Mouse (Mus musculus): ENCODE measurements around the gene Rapgef3. TPM values are rescaled to one million over a fixed set of nuclear protein-coding genes. Genes with fewer than 3 reads are reported as not detected.

Gene Rapgef3
- total RNA-seq, 2 experiments from 2014 or later: 6.2 to 9.7 TPM

DNA sequence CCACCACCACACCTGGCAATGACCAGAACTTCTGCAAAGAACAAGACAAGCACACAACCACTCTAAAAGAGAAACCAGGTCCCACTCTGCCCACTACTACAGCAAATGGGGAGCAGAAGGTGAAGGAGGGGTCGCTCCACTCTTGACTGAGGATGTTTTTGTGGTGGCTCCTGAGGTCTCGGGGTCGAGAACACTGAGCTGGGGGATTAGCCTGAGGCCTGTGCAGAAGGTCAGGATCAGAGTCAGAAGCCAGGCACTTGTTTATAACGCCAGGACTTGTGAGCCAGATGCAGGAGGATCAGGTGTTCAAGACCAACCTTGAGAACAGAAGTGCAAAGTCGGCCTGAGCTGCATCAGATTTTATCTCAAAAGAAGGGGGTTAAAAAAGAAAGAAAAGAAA, 40.3 kb downstream of the Rapgef3 start:
- no peak for DNase-seq
- intact Hi-C loops (cut with DNase I; ENCODE audit: low total_unique reads): no loop called here

GRCm38 (mm10) chr15:97727048-97727447, 40.7 kb downstream of the Rapgef3 start:
- peak; percentile 38 for DNase-seq
- intact Hi-C loops (cut with DNase I; ENCODE audit: low total_unique reads): no loop called here

DNA sequence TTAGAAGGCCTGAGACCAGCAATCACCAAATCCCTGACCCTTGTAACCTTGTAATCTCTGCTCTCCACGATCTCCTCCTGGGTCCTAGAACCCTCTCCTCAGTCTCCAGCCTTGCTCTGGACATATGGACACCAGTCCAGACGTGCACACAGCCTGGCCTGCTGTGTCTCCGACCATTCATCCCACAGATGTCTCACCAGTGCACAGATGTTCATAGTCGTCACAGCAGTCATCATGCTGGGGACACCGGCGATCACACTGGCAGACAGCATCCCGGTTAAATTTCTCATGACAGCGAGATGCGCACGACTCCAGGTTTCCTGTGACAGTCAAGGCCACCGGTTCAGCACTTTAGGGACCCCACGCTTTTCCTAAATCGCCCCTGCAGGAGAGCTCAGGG, 41.5 kb downstream of the Rapgef3 start:
- no peak for DNase-seq
- intact Hi-C loops (cut with DNase I; ENCODE audit: low total_unique reads): no loop called here

GRCm38 (mm10) chr15:97725198-97725785, 42.5 kb downstream of the Rapgef3 start:
- intact Hi-C loops (cut with DNase I; ENCODE audit: low total_unique reads): no loop called here
- no peak for DNase-seq

DNA sequence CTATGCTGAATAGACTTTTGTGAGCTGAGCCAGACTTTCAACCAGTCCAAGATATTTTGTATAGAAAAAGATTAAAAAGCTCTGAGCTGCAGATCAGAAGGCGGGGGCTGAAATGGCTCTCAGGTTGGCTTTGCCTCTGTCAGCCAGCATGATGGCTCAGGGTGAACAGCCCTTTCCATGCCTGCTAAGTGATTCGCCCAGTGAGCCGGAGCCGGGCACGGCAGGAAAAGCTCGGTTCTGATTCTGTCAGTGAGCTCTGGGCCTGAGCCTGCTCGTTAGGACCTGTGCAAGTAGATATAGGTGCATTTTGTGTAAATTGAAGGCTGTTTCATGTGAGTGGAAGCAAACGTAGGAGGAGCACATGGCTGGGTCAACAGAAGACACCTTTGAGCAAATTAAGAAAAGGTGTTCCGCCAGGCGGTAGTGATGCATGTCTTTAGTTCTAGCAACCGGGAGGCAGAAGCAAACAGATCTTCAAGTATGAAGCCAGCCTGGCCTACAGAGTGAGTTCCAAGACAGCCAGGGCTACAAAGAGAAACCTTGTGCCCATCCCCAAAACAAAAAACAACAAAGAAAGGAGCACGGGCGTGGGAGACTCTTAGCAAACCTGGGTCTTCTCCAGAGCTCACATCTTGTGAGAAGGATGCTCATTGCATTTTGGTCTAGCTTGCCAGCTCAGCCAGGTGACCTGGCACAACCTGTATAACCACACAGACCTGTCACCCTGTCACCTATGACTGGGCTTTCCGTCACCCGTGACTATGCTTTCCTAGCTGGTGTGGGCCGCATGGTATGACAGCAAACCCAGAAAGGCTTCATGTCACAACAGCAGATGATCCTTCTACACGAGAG, 43.2 kb downstream of the Rapgef3 start:
- no peak for DNase-seq
- intact Hi-C loops (cut with DNase I; ENCODE audit: low total_unique reads): no loop called here

DNA sequence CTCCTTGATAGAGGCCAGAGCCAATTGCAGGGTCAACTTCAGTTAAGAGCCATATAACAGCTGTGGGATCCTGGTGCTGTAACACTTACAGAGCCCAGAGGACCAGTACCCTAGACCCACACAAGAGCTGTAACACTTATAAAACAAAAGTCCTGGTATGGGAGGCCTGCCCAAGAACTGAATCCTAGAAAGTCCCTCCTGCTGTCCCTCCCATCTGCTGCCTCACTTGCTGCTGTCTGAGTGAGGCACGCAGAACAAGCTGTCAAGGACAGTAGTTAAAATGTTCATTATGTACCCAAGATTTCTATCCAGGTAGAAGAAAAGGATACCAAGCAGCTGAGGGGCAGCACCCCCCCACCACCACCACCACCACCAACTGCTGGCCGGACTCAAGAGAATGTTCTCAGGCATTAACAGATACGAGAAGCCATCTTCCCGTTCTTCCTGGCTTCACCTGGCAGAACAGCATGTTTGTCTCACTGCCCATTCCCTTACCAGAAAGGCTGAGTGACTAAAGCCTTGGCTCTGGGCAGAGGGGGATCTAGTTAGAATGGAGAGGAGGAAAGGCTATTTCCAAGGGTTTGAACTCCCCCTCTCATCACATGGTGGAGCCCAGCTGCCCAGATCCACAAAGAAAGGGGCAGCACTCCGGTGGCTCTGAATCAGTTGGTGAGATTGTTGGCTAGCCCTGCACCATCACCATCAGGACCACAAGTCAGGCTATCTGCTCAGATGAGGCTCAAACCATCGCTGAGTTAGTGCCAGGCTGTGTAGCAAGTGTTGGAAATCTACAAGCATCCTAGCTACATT, 44.0 kb downstream of the Rapgef3 start:
- no peak for DNase-seq
- intact Hi-C loops (cut with DNase I; ENCODE audit: low total_unique reads): no loop called here

DNA sequence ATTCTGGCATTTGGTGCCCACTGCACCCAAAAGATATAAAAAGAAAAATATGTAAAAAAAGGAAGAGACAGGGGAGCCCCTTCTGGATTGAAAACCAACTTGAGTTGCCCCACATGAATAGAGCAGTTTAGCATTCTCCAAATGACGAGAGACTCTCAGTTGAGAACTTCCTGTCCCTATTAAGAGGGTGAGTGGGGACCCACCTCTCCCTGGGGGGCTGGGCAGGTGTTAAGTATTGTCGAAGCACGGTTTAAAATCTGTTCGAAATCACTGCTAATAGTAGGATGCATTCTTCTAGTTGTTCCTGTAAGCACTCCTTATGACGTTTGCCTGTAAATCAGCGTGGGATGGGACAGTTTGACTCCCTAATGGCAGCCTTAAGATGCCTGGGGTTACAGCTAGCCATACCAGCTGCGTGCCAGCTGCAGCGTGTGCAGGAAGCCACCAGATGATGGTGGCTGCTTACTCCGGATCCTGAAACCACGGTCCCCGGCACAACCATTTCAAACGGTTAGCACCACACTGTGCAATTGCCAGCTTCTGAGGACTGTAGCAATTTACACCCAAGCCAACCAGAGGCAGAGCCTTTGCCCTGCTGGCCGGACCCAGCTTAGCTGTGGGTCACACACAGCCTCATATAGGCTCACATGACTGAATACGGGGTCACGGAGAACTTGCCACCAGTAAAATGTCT, 46.6 kb downstream of the Rapgef3 start:
- no peak for DNase-seq
- intact Hi-C loops (cut with DNase I; ENCODE audit: low total_unique reads): no loop called here

- intact Hi-C loops (cut with DNase I; ENCODE audit: low total_unique reads): no loop called here
- no peak for DNase-seq
Observed at GRCm38 (mm10) chr15:97720026-97720675, 47.6 kb downstream of the Rapgef3 start.

DNA sequence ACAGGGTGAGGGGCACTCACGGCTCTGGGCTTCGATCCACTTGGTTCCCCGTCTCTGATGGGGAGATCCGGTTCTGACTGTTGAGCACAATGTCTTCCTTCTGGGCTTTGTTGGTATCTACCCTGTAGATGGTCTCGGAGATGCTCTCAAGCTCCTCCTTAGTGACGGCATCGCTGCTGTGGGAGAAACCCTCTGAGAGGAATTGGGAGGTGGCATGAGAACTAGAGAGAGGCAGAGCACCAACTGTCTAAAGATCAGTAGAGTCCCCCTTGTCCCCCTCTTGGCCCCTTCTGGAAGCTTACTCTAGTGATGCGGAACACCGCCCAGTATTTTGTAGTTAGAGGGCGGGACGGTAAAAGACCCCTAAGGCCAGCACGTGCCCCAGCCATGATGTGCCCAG, 48.3 kb downstream of the Rapgef3 start:
- intact Hi-C loops (cut with DNase I; ENCODE audit: low total_unique reads): loop anchor here (2.0 to 5.0 kb wide), 2 partner anchors 55 to 138 kb away; no protein-coding TSS in a partner anchor
- DNase-seq: no peak

- no peak for DNase-seq
- intact Hi-C loops (cut with DNase I; ENCODE audit: low total_unique reads): loop anchor here (2.0 to 5.0 kb wide), 2 partner anchors 56 to 139 kb away; no protein-coding TSS in a partner anchor
Observed at GRCm38 (mm10) chr15:97718535-97719155, 49.1 kb downstream of the Rapgef3 start.

DNA sequence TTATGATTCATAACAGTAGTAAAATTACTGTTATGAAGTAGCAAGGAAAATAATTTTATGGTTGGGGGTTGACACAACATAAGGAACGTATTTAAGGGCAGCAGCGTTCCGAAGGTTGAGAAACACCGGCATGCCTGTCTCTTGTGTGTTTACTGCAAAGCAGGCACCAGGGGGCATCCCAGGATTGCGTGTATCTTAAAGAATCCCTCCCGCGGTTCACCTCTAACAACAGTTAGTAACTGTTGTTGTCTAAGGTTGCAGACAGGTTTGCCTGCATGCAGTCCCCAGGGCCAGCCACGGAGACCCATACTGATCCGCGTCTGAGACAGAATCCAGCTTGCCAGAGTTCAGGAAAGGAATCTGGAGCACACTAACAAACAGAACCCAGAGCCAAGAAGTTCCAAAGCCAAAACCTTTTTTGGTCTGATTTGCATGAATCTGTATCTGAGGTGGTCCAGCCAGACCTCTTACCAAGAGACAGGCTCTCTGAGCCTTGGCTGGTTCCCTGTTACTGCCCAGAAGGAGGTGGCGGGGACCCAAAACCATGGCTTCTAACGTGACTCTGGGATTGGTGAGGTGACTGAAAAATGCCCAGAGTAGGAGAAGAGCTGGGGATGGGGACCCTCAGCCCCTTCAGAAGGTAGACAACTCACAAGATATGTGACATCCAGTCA, 49.8 kb downstream of the Rapgef3 start:
- DNase-seq: peak; percentile 60
- intact Hi-C loops (cut with DNase I; ENCODE audit: low total_unique reads): loop anchor here (2.0 to 5.0 kb wide), 2 partner anchors 57 to 139 kb away; no protein-coding TSS in a partner anchor

DNA sequence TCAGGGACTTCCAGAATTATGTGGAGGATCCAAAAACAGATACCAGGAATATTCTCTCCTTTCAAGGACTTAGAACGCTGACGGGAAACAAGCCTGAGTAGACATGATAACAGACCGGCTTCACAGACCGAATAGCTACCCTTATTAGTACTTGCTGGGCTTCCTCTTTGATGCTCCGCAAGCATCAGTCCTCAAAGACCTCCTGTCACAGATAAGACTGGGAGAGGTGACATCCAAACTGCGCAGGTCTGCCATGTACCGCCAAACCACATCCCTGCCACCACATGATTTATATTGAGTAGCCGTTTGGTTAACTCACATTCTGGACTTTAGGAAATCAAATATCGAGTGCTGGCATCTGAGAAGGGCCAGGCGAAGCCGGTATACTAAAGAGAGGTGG, 51.0 kb downstream of the Rapgef3 start:
- no peak for DNase-seq
- intact Hi-C loops (cut with DNase I; ENCODE audit: low total_unique reads): loop anchor here (5.0 kb wide), 1 partner anchor 141 kb away; no protein-coding TSS in a partner anchor

DNA sequence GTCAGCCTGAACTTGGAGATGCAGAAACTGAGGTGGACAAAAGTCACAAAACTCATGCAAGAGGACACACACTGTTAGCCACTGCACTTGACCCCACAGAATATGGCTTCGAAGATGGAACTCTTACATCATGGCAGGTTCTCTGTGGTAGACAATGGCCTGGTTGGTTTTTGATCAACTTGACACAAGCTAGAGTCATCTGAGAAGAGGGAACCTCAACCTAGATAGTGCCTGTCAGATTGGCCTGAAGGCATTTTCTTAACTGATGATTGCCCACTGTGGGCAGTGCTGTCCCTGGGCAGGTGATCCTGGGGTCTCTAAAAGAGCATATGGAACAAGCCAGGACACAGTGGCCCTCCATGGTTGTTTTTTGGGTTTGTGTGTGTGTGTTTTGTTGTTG, 52.0 kb downstream of the Rapgef3 start:
- DNase-seq: no peak
- intact Hi-C loops (cut with DNase I; ENCODE audit: low total_unique reads): loop anchor here (5.0 kb wide), 1 partner anchor 142 kb away; no protein-coding TSS in a partner anchor

DNA sequence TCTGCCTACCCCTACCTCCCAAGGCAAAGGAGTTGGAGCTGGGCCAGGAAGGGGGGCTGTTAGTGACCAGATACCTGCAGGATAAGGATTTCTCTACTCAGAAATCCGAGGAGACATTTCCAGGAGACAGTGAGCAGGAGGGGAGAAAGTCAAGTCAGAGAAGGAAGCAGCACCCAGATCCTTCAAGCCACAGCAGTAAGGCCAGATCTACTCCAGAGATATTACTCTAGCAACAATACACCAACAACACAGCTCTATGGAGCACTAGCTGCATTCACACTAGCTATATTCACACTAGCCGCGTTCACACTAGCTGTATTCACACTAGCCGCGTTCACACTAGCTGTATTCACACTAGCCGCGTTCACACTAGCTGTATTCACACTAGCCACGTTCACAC, 52.7 kb downstream of the Rapgef3 start:
- no peak for DNase-seq
- intact Hi-C loops (cut with DNase I; ENCODE audit: low total_unique reads): loop anchor here (5.0 kb wide), 1 partner anchor 142 kb away; no protein-coding TSS in a partner anchor

DNA sequence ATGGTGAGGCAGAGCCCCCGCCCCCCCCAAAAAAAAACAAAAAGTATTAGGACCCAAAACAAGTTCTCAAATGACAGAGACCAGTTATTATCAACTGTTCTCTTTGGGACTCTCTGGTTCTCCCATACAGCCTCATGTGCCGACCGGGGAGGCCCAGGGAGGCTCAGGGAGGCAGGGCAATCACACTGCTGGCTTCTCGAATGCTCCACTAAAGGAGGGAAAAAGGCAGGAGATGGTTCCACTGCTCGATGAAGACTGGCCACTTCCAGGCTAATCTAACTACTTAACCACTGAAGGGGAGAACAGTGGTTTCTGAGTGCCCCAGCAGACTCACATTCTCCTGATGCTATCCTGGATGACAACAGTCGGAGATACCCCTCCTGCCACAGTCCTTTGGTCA, 55.2 kb downstream of the Rapgef3 start:
- no peak for DNase-seq
- intact Hi-C loops (cut with DNase I; ENCODE audit: low total_unique reads): no loop called here

DNA sequence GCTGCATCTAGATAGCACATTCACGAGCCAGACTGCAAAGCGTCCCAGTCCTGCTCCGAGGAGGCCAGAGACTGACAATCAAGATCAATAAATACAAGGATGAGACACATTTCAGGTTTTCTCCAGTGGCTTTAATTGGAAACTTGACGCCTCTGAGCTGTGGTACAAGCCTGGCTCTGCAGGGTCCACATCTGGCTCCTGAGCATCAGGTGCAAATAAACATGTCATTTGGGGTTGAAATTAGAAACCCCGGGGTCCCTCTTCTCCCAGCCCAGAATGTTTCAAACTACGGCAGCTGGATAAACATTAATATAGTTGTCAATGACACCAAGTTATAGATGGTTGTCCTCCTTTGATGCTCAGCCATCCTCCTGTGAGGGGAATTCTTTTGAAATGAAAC, 56.9 kb downstream of the Rapgef3 start:
- intact Hi-C loops (cut with DNase I; ENCODE audit: low total_unique reads): no loop called here
- no peak for DNase-seq

- intact Hi-C loops (cut with DNase I; ENCODE audit: low total_unique reads): no loop called here
Observed at GRCm38 (mm10) chr15:97705211-97706050, 62.3 kb downstream of the Rapgef3 start, which contains the start of gene Rpap3. Rpap3 (minus strand) TSS chr15:97705825.

More at GRCm38 (mm10) chr15:97705211-97706050, 62.3 kb downstream of the Rapgef3 start, which contains the start of gene Rpap3:
- DNase-seq: peak; percentile 87
